Mouse (Mus musculus): ENCODE measurements at regions not wholly inside any gene's neighbourhood (a gene's known extent, or its start where the extent isn't known, plus 50 kb on each side); places are given as distances from the start of the nearest gene placed in this dataset.

GRCm38 (mm10) chr9:30772456-30772855 lies 149.8 kb downstream of the Adamts15 start:
- no peak for DNase-seq (ENCODE audit: low read depth, low spot score)

DNA sequence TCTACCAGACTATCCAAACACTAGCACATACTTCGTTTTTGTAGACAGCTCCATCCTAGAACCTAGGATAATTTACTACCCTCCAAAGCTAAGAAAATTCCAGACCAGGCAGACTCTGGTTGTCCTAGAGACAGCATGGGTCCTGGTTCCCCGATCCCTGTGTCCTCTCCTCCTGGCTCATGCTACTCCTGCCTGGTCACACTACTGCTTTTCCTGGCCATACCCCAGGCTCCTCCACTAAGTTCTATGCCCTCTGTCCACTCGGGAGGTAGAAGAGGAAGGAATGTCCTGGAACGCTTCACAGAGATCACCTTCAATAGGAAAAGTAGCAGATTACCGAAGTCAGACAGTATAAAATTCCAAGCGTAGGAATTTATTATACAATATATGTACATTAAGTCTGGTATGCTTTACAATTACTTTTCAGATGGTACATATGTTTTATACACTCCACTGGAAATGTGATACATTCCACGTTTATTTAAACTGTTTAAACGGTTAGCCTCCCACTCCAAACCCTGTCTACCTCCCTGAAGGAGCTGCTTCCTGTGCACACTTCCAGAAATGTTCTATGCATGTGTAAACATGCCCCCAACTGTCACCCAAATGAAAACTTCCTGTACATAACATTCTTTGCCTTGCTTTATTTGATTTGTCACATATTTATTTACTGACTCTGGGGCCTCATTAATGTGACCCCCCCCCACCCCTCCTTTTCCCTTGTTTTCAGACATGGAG lies 151.6 kb downstream of the Adamts15 start:
- DNase-seq (ENCODE audit: low read depth, low spot score) = no peak

DNA sequence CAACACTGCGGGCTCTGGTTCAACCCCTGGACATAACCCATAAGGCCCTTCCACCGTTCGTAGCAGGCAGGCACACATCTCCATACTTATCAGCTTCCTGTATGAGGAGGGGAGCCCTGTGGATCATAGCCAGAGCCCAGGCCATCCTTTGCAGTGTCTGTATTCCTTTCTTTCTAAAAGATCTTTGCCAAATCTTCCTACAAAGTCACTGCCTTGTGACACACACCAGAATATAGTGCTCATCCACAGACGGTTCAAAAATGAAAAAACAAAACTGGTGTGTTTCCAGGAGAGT lies 152.9 kb downstream of the Adamts15 start:
- no peak for DNase-seq (ENCODE audit: low read depth, low spot score)

- no peak for DNase-seq (ENCODE audit: low read depth, low spot score)
Observed at GRCm38 (mm10) chr9:30768665-30769434, 153.4 kb downstream of the Adamts15 start.

GRCm38 (mm10) chr9:30766701-30767100 lies 155.6 kb downstream of the Adamts15 start:
- no peak for DNase-seq (ENCODE audit: low read depth, low spot score)

DNA sequence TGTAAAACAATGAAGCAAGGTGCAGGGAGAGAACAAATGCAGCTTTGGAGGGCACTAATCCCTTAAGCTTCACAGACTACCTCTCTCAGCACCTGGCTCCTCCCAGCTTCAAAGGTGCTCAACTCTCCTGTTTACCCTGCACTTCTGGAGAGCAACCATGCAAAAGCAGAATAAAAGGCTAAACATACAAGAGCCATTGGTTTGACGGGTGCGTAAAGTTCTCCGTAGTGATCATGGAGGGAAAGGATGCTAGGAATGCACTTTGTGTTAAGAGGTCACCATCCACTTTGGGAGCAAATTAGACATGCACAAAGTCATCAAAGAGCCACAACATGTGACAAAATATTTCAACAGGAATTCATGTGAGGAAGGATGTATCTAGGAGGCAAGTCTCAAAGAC lies 156.1 kb downstream of the Adamts15 start:
- no peak for DNase-seq (ENCODE audit: low read depth, low spot score)

GRCm38 (mm10) chr9:30765017-30765569 lies 157.2 kb downstream of the Adamts15 start:
- DNase-seq (ENCODE audit: low read depth, low spot score) = no peak

GRCm38 (mm10) chr9:30762913-30763312 lies 159.3 kb downstream of the Adamts15 start:
- no peak for DNase-seq (ENCODE audit: low read depth, low spot score)

- DNase-seq (ENCODE audit: low read depth, low spot score) = no peak
Observed at GRCm38 (mm10) chr9:30758121-30758520, 164.1 kb downstream of the Adamts15 start.

DNA sequence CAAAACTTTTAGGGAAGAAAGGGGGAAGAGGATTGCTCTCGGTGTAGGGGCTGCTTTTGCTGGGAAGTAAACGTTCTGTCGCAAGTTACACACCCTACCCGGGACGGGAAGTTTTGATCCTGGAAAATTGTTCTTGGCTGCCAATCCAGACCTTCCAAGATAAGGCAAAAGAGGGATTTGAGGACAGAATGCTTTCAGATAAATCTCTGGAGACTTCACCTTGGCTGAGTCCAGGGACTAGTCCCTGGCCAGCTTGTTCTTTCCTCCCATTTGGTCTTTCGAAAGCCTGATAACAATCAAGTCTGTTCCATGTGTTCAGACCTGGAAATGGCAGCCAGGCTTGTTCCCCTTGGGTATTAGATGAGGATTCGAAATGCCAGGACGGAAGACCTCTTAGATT lies 164.8 kb downstream of the Adamts15 start:
- DNase-seq (ENCODE audit: low read depth, low spot score) = no peak

DNA sequence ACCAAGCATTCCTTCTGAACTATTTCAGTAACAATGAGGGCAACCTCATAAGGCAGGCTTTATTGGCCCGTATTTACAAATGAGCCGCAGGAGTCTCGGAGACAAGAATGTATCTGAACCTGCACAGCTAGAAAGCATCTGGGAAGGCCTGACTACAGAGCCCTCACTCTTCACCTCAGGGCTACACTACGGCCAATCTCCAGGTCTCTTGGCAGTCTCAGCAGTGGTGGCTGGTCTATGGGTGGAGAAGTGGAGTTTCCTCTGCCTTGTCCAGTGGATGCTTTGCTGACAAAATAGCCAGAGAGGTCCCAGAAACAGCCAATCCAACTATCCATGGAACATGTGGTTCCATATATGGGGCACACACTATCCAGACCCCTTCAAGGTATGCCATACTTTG lies 165.5 kb downstream of the Adamts15 start:
- no peak for DNase-seq (ENCODE audit: low read depth, low spot score)

DNA sequence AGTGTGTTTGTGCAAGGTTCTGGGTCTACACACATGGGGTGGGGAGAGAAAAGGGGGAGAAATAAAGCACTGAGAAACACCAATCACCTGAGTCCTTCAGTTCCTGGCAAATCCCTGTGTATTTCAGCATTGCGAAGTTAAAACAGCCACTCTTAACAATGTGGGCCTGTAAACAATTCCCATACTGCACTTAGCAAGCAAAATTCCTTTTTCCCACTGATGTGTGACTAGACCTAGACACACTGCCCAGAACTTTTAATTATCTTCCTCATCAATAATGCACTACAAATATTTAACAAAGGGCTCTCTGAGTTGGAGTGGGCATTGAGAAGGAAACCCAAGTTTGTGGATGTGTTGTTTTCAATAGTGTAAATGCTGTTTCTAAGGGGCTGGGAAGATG lies 166.7 kb downstream of the Adamts15 start:
- DNase-seq (ENCODE audit: low read depth, low spot score) = no peak

DNA sequence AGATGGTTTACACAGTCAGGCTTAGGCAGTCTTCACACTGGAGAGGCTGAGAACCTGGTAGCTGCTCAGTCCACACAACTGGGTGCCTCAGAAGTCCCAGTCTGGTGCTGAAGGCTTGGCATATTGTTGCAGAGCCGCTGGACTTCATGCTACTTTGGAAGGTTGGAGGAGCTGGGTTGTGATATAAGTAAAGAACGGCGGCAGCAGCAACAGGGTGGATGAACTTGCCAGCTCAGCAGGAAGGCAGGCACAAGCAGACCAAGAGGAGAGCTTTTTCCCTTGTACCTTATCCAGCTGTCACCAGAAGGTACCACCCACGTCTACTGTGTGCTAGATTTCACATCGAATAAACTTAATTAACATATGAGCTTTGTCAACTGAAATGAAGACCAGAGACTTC lies 167.4 kb downstream of the Adamts15 start:
- DNase-seq (ENCODE audit: low read depth, low spot score) = no peak

GRCm38 (mm10) chr9:30743471-30743870 lies 178.8 kb downstream of the Adamts15 start:
- DNase-seq (ENCODE audit: low read depth, low spot score) = peak; percentile 57

GRCm38 (mm10) chr9:30742471-30743098 lies 179.7 kb downstream of the Adamts15 start:
- DNase-seq (ENCODE audit: low read depth, low spot score) = peak; percentile 84

GRCm38 (mm10) chr9:30731687-30732086 lies 190.6 kb downstream of the Adamts15 start:
- no peak for DNase-seq (ENCODE audit: low read depth, low spot score)

DNA sequence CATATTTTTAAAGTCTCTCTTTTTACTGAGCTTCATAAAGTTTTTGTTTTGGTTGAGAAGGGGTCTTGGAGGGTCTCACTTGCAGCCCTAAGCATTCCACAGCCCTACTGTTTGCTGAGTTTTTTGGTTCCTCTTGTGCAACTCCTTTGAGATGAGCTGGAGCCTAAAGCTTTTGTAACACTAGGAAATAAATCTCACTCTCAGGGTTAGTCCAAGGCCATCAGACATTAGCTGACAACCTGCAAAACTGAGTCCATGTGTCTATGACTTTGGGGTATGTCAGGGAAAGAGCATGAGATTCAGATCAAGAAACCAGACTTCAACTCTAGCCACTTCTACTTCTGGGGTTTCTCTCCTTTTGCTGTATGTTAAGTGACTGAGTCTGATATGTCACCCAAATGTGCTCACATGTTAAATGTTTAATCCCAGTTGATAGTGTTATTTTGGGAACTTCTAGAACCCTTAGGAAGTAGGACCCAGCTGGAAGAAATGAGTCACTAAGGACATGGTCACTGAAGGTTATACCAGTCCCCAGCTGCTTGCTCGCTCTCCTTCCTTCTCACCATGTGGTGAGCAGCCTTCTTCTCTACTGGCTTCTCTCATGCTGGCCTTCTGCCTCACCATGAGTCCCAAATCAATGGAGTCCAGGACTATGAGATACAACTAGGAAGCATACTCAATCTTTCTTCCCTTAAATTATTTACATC lies 198.7 kb downstream of the Adamts15 start:
- no peak for DNase-seq (ENCODE audit: low read depth, low spot score)

DNA sequence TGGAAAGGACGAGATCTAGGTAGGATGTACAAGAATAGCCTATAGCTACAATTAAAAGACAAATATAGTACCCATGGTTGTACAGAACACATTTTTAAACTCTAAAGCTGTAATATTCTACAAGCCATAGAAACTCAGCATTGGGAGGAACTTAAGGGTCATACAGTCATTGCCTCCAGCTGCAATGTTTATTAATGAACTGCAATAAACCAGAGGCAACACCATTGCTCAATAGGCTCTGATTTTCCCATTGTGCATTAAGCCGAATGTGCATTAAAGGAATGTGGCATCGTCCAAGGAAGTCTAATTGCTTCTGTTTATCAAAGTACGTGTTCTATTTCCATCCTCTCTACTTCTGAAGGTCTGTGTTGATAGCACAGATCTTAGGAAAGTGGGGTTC lies 200.4 kb downstream of the Adamts15 start:
- no peak for DNase-seq (ENCODE audit: low read depth, low spot score)

DNA sequence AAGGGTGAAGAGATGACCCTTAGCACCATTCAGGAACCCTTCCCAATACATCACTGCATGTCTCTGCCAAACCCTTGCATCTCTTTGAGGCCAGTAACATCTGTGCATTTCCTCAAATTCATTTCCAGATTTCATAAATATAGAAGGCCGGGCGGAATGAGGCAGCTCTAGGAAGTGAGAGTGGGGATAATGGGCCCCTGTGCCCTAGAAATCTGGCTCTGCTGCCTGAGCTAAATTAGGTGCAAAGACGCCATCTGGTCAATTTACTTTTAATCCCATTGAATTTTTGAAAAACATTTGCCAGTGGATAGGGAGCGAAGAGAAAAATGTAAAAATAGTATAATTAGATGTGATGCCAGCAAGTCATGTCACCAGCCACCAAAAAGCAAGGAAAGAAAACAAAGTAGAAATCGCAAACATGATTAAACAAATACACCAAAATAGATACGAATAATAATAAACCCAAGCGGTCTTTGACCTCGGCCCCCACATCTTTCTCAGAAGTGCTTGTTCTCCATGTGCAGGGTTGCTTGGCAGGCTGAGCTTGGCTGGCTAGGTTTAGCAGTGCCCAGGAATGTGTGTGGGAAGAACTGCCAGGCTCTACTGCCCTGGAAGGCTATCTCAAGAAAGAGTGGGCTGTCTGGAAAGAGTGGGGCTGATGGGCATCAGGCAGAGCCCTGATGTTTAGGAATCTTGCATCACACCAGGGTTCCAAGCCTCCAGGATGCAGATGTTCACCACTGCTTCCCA lies 205.7 kb downstream of the Adamts15 start:
- no peak for DNase-seq (ENCODE audit: low read depth, low spot score)

GRCm38 (mm10) chr9:30710131-30710530 lies 212.1 kb downstream of the Adamts15 start:
- DNase-seq (ENCODE audit: low read depth, low spot score) = no peak

- DNase-seq (ENCODE audit: low read depth, low spot score) = peak; percentile 23
Observed at GRCm38 (mm10) chr9:30699848-30700247, 222.4 kb downstream of the Adamts15 start.
